Mouse (Mus musculus): ENCODE data around the gene Dennd5b. TPM values are rescaled to one million over a fixed set of nuclear protein-coding genes. Genes with fewer than 3 reads are reported as not detected.
A peak's percentile ranks its signal among the peaks of the same experiment; 100 is the strongest.

Dennd5b gene
- 18.0 and 30.0 TPM in 2 replicates for polyA plus RNA-seq (2014; fragmentation: Nextera tagmentation; extraction: Ambion mirVana)

DNA sequence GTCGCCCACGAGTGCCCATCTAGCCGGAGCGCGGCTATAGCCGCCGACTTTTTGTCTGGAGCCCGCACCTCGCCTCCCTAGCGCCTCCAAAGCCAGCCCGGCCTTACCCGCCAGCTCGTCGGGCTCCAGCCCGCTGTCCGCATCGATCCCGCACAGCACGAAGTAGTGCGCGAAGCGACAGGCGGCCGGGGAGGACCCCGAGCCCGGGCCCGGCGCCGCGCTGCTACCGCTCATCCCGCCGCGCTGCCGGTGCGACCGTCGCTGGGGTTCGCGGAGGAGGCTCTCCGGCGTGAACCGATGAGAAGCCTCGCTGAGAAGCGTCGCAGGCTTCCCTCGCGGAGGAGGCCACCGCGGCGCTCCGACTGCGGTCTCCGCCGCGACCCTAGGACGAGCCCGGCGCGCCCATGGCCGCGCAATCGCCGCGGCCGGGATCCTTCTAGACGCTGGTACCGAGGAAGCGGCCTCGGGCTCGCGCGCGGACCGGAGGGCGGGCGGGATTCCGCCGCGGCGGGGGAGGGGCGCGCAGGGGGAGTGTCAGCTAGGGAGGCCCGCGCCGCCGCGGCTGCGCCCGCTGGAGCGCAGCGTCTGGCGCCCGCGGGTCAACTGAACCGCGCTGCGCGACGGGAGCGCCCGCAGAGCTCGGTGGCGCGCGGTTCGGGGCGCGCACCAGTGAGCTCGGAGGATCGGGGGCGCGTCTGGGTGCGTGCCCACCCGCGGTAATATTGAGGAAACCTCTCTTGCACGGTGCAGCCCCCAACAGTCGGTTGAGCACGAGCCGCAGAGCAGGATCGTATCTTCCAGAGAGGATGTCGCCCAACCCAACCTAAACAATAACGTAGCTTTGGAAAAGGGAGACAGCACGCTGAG, at the start of gene Dennd5b:
Gene Dennd5b (minus strand): TSS at position 605 of the 867 bp plus-strand sequence.
- Histone ChIP-seq H3K27me3 (ENCODE audit: control insufficient read depth, insufficient read depth, low read length) (no peaks in the 10 kb centered on the region), H3K36me3 (ENCODE audit: control insufficient read depth, insufficient read depth, low read length) (no peaks in the 10 kb centered on the region), H3K9ac (ENCODE audit: low read depth, low read length) (peak within 1 kb of the TSS; percentile 93), H3K27ac (ENCODE audit: low read depth, low read length) (peak within 1 kb of the TSS; percentile 96), H3K4me3 (ENCODE audit: low read depth, low read length) (peak within 1 kb of the TSS; percentile 83), H3K9me3 (ENCODE audit: control insufficient read depth, low read length) (no peaks in the 10 kb centered on the region), H3K4me2 (replicated peaks; ENCODE audit: low read depth, low read length) (peak within 1 kb of the TSS; percentile 71), H3K4me1 (replicated peaks; ENCODE audit: control insufficient read depth, insufficient read depth, low read length) (0 out of 2 replicates have a peak, but pooled peaks cover 2% of the 10 kb centered on the region)
- DNase-seq (ENCODE audit: low spot score) (peak; percentile 89), ATAC-seq (ENCODE audit: low FRiP score) (peak; percentile 92)
- under 1% methylated on average over 86 of the region's 124 CpGs for WGBS

DNA sequence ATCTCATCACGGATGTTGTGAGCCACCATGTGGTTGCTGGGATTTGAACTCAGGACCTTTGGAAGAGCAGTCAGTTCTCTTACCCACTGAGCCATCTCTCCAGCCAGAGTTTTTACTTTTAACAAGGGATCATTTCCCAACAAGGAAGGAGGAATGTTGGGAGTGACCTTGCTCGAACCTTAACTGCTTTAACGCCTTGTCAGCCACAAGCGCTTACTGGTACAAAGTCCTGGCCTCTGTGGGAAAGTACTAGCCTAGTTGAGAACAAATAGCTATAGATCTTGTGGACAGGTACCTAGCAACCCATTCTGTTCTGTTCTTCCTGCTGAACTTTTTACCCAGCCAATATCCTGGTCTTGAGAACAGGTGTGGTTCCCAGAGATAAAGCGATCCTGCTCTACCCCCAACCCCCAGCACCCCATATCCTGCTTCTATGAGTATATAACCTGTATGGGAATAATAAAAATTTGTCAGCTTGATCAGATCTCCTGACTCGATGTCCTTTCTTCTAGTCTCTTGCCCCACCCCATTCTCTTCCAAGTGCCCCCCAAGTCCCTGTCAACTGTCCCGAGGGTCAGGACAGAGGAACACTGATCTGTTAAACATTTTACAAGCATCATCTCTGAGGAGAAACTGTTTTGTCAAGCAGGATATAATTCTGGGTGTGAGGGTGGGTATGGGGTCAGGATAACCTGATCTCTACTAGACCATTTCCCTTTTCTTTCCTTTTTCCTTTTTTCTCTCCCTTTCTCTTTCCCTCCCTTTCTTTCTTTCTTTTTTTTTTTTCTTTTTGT, 47.2 kb upstream of the Dennd5b start:
- ATAC-seq (ENCODE audit: low FRiP score): no peak
- Histone ChIP-seq H3K4me1 (replicated peaks; ENCODE audit: control insufficient read depth, insufficient read depth, low read length) (no peaks in the 10 kb centered on the region), H3K4me3 (ENCODE audit: low read depth, low read length) (no peak overlapping the region), H3K27me3 (ENCODE audit: control insufficient read depth, insufficient read depth, low read length) (no peaks in the 10 kb centered on the region), H3K36me3 (ENCODE audit: control insufficient read depth, insufficient read depth, low read length) (no peaks in the 10 kb centered on the region), H3K9ac (ENCODE audit: low read depth, low read length) (no peak overlapping the region), H3K4me2 (replicated peaks; ENCODE audit: low read depth, low read length) (no peak overlapping the region), H3K27ac (ENCODE audit: low read depth, low read length) (no peak overlapping the region), H3K9me3 (ENCODE audit: control insufficient read depth, low read length) (no peaks in the 10 kb centered on the region)
- 92% methylated on average over 7 of the region's 7 CpGs for WGBS
- no peak for DNase-seq (ENCODE audit: low spot score)

DNA sequence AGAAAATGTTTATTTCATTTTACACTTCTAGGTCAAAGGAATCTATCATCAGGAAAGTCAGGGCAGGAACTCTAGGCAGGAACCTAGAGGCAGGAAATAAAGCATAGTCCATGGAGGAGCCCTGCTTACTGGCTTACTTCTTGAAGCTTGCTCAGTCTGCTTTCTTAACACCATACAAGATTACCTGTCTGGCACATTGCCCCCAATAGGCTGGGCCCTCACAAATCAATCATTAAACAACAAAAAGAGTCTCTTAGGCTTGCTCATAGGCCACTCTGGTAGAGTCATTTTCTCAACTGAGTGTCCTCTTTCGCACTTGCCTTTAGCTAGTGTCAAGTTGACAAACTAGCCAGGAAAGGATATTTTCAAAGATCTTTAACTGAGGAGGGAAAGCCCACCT, 43.7 kb upstream of the Dennd5b start:
- Histone ChIP-seq H3K9ac (ENCODE audit: low read depth, low read length) (no peak overlapping the region), H3K4me2 (replicated peaks; ENCODE audit: low read depth, low read length) (no peak overlapping the region), H3K36me3 (ENCODE audit: control insufficient read depth, insufficient read depth, low read length) (no peaks in the 10 kb centered on the region), H3K27ac (ENCODE audit: low read depth, low read length) (no peak overlapping the region), H3K4me1 (replicated peaks; ENCODE audit: control insufficient read depth, insufficient read depth, low read length) (no peaks in the 10 kb centered on the region), H3K4me3 (ENCODE audit: low read depth, low read length) (no peak overlapping the region), H3K9me3 (ENCODE audit: control insufficient read depth, low read length) (no peaks in the 10 kb centered on the region), H3K27me3 (ENCODE audit: control insufficient read depth, insufficient read depth, low read length) (no peaks in the 10 kb centered on the region)
- WGBS: 90% methylated on average over 1 of the region's 1 CpGs
- no peak for DNase-seq (ENCODE audit: low spot score)
- no peak for ATAC-seq (ENCODE audit: low FRiP score)

DNA sequence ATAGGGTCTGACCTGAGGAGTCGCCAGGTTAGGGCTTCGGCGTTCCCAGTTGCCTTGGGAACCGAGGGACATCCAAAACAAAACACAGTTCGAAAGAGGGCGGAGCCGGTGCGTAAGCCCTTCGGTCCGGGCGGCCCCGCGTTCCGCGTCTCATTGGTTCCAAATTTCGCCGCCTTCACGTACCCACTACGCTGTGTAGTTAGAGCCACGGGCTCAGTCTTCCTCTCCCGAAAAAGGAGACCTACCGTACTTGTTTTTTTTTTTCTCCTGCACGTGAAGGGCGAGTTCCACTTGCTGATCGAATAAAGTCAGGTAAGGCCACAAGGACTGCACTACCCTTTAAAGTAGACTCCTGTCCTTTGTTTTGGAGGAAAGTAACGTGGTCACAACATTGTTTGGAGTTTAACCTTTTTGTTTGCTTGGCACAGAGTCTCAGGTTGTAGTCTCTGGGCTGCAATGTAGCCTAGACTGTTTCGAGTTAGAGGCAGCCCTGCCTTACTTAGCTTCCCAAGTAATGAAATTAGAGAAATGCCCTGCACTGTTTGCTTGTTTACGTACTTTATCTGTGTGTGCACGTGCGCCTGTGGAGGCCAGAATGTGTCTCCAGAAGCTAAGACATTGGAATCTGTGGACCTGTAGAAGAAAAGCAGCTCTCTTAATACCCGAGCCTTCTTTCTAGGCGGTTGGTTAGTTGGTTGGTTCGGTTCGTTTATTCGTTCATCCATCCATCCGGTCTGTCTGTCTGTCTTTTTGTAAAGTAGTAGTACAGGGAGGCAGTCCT, 40.1 kb upstream of the Dennd5b start:
- no peaks in the 10 kb centered on the region for H3K36me3 ChIP-seq (ENCODE audit: control insufficient read depth, insufficient read depth, low read length)
- H3K27me3 ChIP-seq (ENCODE audit: control insufficient read depth, insufficient read depth, low read length): no peaks in the 10 kb centered on the region
- WGBS: 6% methylated on average over 36 of the region's 36 CpGs
- peak overlapping the region; percentile 43 for H3K4me3 ChIP-seq (ENCODE audit: low read depth, low read length)
- no peaks in the 10 kb centered on the region for H3K9me3 ChIP-seq (ENCODE audit: control insufficient read depth, low read length)
- peak overlapping the region; percentile 47 for H3K4me2 ChIP-seq (replicated peaks; ENCODE audit: low read depth, low read length)
- ATAC-seq (ENCODE audit: low FRiP score): peak; percentile 92
- H3K4me1 ChIP-seq (replicated peaks; ENCODE audit: control insufficient read depth, insufficient read depth, low read length): no peaks in the 10 kb centered on the region
- H3K9ac ChIP-seq (ENCODE audit: low read depth, low read length): peak overlapping the region; percentile 60
- DNase-seq (ENCODE audit: low spot score): peak; percentile 86
- no peak overlapping the region for H3K27ac ChIP-seq (ENCODE audit: low read depth, low read length)

DNA sequence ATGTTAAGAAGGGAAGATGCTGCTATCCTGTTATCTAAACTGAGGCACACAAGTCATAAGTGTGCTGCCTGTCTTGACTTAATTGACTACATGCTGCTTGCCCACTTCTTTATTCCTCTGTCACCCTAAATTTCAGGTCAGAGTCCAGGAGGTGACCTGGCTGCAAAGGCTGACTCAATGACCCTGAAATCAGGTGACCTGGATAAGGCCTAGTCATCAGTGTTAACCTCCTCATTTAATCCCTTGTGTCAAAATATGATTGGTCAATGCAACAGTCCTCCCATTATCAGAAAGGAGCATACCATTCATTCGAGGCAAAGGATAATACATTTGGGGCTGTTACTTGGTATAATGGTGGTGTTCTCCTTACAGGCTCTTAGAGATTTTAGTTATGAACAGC, 38.0 kb upstream of the Dennd5b start, which contains the start of gene Etfbkmt:
Gene Etfbkmt (plus strand): TSS at position 379 of the 400 bp plus-strand sequence.
- no peak within 1 kb of the TSS for H3K4me2 ChIP-seq (replicated peaks; ENCODE audit: low read depth, low read length)
- no peaks in the 10 kb centered on the region for H3K36me3 ChIP-seq (ENCODE audit: control insufficient read depth, insufficient read depth, low read length)
- no peak within 1 kb of the TSS for H3K27ac ChIP-seq (ENCODE audit: low read depth, low read length)
- ATAC-seq (ENCODE audit: low FRiP score): no peak
- H3K4me3 ChIP-seq (ENCODE audit: low read depth, low read length): no peak within 1 kb of the TSS
- no peaks in the 10 kb centered on the region for H3K9me3 ChIP-seq (ENCODE audit: control insufficient read depth, low read length)
- no peaks in the 10 kb centered on the region for H3K27me3 ChIP-seq (ENCODE audit: control insufficient read depth, insufficient read depth, low read length)
- no peaks in the 10 kb centered on the region for H3K4me1 ChIP-seq (replicated peaks; ENCODE audit: control insufficient read depth, insufficient read depth, low read length)
- no peak for DNase-seq (ENCODE audit: low spot score)
- 82% methylated on average over 1 of the region's 1 CpGs for WGBS
- H3K9ac ChIP-seq (ENCODE audit: low read depth, low read length): no peak within 1 kb of the TSS

DNA sequence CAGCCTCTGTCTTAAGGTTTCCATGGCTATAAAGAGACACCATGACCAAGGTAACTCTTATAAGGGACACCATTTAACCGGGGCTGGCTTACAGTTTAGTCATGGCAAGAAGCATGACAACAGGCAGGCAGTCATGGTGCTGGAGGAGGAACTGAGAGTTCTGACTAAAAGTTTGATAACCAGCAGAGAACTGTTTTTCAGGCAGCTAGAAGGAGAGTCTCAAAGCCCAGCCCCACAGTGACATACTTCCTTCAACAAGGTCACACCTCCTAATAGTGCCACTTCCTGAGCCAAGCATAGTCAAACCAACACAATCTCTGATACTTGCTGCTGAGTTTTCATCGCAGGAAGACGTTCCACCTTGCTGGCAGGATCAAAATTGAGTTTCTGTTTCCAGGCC, 37.5 kb upstream of the Dennd5b start:
- H3K4me2 ChIP-seq (replicated peaks; ENCODE audit: low read depth, low read length): no peak overlapping the region
- DNase-seq (ENCODE audit: low spot score) (no peak), ATAC-seq (ENCODE audit: low FRiP score) (no peak)
- WGBS: 88% methylated on average over 3 of the region's 3 CpGs
- no peaks in the 10 kb centered on the region for H3K27me3 ChIP-seq (ENCODE audit: control insufficient read depth, insufficient read depth, low read length)
- no peaks in the 10 kb centered on the region for H3K36me3 ChIP-seq (ENCODE audit: control insufficient read depth, insufficient read depth, low read length)
- no peaks in the 10 kb centered on the region for H3K4me1 ChIP-seq (replicated peaks; ENCODE audit: control insufficient read depth, insufficient read depth, low read length)
- no peak overlapping the region for H3K9ac ChIP-seq (ENCODE audit: low read depth, low read length)
- H3K27ac ChIP-seq (ENCODE audit: low read depth, low read length): no peak overlapping the region
- no peaks in the 10 kb centered on the region for H3K9me3 ChIP-seq (ENCODE audit: control insufficient read depth, low read length)
- no peak overlapping the region for H3K4me3 ChIP-seq (ENCODE audit: low read depth, low read length)

DNA sequence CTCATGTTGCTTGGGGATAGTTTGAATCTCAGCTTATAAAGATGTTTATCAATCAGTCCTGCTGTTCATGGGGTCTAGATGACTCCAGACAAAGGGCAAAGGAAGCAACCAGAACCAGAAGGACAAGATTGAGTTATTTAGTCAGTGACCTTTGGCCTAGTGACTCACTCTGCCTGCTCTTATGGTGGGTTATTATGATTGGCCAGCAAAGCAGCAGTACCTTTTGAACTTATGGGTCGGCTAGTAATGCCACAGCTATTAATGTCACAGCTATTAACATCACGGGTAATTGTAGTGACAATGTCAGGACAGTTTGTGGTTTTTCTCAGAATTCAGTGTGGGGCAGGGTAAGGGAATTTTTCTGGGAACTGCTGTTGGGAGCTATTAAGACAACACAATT, 36.5 kb upstream of the Dennd5b start:
- ATAC-seq (ENCODE audit: low FRiP score): no peak
- Histone ChIP-seq H3K4me2 (replicated peaks; ENCODE audit: low read depth, low read length) (no peak overlapping the region), H3K27ac (ENCODE audit: low read depth, low read length) (no peak overlapping the region), H3K27me3 (ENCODE audit: control insufficient read depth, insufficient read depth, low read length) (no peaks in the 10 kb centered on the region), H3K4me1 (replicated peaks; ENCODE audit: control insufficient read depth, insufficient read depth, low read length) (no peaks in the 10 kb centered on the region), H3K9ac (ENCODE audit: low read depth, low read length) (no peak overlapping the region), H3K4me3 (ENCODE audit: low read depth, low read length) (no peak overlapping the region), H3K36me3 (ENCODE audit: control insufficient read depth, insufficient read depth, low read length) (no peaks in the 10 kb centered on the region), H3K9me3 (ENCODE audit: control insufficient read depth, low read length) (no peaks in the 10 kb centered on the region)
- whole genome bisulfite sequencing: 70% methylated on average over 2 of the region's 2 CpGs
- DNase-seq (ENCODE audit: low spot score): no peak

DNA sequence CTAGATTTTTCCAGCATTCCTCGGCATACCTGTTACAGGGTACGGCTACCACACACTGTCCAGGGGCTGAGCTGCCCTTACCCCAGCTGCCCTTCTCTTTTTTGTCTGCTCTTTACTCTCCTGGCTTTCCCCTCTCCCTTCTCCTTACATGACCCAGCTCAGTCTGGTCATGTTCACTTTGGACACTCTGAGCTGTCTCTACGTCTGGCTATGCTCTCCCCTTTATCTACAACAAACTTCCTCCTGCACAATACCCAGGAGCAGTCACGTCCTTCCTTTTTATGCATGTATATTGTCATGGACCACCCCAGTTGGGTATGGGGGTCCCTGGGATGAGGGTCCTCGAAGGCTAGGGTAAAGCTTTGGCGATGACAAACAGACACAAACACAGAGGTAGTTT, 34.2 kb upstream of the Dennd5b start:
- no peak for DNase-seq (ENCODE audit: low spot score)
- ATAC-seq (ENCODE audit: low FRiP score): no peak
- WGBS: 83% methylated on average over 6 of the region's 6 CpGs
- Histone ChIP-seq H3K36me3 (ENCODE audit: control insufficient read depth, insufficient read depth, low read length) (no peaks in the 10 kb centered on the region), H3K27me3 (ENCODE audit: control insufficient read depth, insufficient read depth, low read length) (no peaks in the 10 kb centered on the region), H3K9me3 (ENCODE audit: control insufficient read depth, low read length) (no peaks in the 10 kb centered on the region), H3K9ac (ENCODE audit: low read depth, low read length) (no peak overlapping the region), H3K27ac (ENCODE audit: low read depth, low read length) (no peak overlapping the region), H3K4me3 (ENCODE audit: low read depth, low read length) (no peak overlapping the region), H3K4me1 (replicated peaks; ENCODE audit: control insufficient read depth, insufficient read depth, low read length) (no peaks in the 10 kb centered on the region), H3K4me2 (replicated peaks; ENCODE audit: low read depth, low read length) (no peak overlapping the region)
